Mouse (Mus musculus) testis, postnatal 14 days (tissue): ENCODE data around the gene Shpk.

Experiments used
- DNase-seq: peaks from one replicate; pipeline ENCODE4 v3.0.0; 2021; ENCODE audit warnings: low spot score

The Shpk gene

DNA sequence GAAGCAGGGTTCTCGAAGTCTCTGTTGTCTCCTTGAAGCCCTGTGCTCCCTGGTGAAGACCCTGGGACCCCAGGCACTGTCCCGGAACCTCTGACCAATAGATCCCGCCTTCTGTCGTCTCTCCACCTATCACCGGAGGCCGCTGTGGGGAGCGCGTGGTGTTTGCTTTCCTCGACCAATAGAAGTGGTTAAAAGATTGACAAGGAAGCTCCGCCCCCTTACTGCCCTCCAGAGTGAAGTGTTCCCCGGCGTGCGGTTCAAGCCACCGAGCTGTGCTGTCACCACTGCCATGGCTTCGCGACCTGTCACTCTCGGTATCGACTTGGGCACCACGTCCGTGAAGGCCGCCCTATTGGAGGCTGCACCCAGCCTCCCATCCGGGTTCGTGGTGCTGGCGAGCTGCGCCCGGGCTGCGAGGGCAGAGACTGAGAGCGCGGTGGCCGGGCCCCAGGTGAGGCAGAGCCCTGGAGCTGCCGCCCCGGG lies at the start of gene Shpk:
Gene Shpk, plus strand, starts transcription at position 231 of the 483 bp plus-strand sequence.
- DNase-seq = peak; percentile 94

DNA sequence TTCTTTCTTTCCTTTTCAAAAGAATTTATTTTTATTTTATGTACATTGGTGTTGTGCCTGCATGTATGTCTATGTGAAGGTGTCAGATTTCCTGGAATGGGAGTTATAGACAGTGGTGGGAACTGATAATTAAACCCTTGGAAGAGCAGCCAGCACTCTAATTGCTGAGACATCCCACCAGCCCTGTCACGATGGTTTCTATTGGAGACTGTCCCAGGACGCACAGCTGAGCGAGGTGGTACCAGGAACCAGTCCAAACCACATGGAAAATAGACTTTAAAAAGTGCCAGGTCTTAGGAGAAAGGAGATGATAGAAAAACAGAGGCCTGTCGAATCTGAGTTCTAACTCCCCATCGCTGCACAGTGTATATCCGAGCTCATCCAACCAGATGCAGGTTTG lies 44.2 kb upstream of the Shpk start:
- DNase-seq = no peak

DNA sequence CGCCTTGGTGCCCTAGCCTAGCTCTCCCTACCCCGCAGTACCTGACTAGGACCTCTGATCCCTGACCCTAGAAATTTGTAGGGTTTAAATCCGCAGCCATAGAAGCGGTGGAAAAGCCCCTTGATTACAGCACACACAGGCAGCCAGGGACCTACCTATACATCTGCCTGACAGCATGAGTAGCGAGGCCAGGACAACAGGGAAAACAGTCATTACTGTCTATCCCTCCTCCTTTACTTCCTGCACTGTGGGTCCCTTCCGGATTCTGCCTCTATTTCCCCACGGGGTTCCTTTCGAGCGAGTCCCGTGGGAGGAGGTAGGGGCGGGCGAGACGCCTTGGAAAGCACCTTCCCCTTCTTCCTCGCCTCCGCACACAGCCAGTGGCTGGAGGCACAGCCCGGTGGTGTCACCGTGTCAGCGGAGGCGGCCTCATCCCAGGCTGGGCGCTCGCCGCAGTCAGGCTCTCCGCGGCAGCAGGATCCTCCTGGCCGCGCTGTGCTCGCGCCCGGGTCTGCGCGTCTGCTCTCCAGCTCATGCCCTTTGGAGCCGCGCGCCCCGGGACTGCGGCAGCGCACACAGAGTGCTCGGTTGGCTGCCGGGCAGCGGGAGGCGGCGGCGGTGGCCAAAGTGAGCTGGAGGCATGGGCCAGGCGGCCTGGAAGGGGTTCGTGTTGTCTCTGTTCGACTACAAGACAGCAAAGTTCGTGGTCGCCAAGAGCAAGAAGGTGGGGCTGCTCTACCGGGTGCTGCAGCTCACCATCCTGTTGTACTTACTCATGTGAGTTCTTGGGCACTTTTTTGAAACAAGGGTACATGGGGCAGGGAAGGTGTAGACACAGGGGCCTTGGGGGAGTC lies 39.1 kb upstream of the Shpk start, which contains the start of gene P2rx5:
Gene P2rx5, plus strand, starts transcription at position 465 of the 854 bp plus-strand sequence.
- no peak for DNase-seq

DNA sequence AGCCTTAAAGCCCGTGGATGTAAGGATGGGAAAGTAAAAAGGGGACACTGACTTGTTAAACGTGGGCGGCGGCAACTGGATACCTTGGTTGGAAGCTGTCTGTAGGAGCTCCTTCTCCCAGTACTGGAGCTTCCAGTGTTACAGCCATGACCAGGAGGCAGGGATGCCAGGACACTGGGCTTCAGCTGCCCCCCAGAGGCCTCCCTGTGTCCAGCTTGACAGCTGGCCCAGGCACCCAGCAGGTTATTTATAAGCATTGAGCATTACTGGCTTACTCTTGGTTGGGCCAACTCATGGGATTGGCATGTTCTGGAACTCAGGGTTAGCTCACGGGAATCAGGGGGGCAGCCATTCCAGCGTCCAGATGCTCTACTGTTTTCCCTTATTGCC lies 38.5 kb upstream of the Shpk start:
- DNase-seq = no peak

DNA sequence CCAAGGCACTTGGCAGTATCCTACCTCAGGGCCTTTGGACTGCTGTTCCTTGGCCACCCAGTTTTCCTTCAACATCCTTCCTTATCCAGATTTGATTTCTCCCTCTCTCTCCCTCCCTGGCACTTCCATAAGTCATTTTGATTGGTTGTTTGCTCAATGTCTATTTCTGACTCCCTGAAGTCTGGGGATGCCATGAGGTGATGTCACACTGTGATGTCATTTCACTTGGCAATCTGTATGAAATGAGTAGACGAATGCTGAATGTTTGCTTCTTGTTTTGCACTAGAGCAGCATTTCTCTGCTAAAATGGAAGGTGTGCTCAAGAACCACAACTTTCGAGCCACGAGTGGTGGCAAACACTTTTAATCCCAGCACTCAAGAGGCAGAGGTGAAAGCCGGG lies 37.6 kb upstream of the Shpk start:
- DNase-seq = no peak

DNA sequence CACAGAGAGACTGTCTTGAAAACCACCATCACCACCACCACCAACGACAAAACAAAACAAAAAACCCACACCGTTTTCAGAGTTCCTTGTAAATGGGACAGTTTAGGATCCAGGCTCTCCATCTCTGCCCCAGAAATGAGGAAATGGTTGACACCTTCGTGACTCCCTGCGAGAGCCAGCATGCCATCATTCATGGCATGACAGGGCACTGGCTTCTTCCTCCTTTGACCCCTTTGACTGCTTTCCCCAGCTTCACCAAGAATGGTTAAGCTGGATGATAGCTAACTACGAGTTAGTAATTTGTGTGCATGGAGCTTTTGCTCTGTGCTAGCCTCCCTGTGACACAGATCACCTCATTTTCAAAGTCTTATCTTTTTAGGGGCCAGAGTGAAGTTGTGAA lies 37.0 kb upstream of the Shpk start:
- DNase-seq = no peak

DNA sequence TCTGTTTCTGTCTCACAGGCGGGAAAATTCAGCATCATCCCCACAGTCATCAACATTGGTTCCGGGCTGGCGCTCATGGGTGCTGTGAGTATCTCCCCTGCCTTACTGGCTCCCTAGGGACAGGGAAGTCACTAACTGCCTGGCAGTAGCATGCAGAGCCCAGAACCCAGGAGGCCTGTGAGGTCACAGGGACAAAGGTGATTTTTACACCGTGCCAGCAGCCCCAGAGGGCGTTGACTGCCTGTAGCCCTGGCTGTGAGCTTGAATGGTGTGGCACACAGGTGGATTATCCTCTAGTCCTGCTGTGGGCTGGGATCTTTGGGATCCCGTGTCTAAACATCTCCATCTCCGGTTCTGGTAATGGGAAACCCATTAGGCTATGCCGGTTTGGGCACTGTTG lies 31.2 kb upstream of the Shpk start:
- DNase-seq = no peak

DNA sequence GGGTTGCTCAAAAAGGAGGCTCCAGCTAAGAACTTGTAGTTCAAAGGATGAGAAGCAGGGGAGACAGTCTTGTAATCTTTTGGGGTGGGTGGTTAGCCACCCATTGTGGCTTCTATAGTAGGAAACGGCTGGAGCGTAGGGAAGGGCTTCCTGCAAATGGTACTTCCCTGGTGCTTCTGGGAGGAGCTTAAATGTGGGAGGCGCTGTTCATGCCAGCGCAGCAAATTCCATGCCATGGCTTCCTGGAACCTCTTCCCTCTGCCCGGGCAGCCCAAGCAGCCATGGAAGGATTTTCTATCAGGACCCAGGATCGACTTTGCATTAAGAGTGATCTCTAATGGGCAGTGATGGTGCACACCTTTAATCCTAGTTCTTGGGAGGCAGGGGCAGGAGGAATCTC lies 30.7 kb upstream of the Shpk start:
- no peak for DNase-seq

DNA sequence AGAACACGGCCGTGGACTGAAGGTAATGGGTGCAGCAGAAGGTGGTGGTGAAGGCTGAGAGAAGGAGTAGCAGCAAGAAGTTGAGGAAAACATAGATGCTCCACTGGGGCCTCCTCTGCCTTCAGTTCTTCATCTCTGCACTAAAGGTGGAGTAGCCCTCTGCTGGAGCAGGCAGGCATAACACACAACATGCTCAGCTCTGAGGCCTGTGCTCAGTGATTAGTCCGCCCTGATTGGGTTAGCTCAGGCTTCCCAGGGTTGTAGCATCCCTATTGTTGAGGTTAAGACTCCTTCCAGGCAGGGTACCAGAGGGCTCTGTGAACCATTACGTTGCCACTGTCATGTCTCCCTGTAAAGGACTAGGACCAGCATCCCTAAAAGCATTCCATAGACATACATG lies 30.0 kb upstream of the Shpk start:
- no peak for DNase-seq

DNA sequence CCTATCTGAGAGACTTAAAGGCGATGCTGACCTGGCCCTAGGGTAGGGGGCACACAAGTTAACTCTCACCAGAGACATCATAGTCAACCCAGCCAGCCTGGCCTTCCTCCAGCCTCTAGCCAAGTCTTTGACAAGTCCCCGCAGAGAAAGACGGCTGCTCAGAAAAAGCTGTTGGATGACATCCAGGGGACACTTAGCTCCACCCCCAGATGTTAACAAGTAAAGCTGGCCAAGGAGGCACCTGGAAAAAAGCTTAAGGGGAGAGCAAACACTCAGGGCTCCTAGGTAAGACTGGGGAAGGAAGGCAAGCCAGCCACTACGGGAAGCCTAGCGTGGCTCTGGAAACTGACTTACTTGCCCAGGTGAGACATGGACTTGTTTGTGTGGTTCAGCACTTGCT lies 27.1 kb upstream of the Shpk start:
- DNase-seq = no peak

DNA sequence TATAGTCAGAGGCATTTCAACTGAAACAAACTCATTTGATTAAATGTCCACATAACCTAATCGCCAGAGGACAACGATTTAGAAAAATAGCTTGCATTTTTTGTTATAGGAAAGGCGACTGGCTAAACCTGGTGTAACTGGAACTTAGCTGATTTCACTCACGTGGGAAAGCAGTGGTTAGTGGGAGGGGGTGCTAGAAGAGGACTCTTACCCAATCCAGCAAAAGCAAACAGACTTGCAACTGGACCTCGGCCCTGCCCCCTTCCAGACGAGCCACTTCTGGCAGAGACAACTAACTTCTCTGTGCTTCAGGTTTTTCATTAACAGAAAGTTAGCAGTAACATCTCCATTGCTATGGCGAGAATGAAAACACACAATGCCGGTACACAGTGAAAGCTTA lies 23.6 kb upstream of the Shpk start:
- DNase-seq = no peak

DNA sequence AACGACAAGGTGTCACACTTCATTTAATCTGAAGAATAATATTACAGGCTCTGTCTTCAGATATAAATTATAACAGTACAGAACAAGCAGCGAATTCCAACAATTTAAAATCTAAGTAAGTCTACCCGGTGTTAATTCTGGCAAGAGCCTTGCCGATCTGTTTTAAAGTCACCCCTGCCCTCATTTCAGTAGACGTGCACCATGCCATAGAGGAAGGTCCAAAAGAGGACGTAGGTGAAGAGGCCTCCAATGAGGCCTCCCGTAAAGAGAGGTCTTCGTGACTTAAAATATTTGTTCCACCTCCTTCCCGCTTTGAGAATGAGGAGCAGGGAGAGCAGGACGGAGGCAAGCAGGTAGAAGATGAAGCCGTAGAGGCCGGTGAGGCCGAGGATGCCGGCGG lies 23.1 kb upstream of the Shpk start:
- no peak for DNase-seq

DNA sequence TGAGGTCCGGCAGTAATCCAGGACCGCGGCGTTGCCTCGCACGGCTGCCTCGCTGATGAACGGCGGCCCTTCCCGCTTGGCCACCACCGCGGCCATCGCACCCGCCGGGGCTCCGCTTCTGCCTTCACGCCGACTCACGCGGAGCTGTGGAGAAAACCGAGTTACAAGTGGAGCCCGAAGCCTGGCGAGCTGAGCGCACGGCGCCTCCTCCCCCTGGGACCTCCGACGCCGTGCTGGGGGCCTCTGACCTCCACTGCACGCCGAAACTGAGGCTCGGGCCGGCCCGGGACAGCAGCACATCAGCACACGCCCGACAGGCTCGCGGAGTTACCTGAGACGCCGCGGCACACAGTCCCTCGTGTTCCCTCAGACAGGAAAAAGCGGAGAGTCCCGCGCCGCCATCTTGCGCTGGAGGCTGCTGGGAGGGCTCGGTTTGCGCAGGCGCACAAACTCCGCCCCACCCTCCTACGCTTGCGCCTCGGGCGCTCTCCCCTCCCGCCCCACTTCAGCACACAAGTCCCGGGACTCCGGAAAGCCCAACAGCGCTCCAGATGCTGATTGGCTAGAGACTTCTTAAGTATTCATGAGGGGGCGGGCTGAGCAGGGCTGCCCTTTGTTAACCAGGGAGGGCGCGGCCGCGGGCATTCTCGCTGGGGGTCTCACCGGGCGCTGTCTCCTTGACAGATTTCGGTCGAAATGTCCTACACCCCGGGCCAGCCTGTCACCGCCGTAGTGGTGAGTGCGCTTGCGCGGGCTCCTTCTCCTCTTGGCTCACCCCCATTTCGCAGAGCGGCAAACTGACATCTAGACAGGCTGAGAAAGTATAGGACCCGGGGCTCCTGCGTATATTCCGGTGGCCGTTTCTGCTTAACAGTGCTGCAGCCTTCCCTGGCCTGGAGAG lies 22.4 kb upstream of the Shpk start, which contains the start of the genes Emc6 and Tax1bp3:
Gene Emc6, minus strand, starts transcription at position 430 of the 901 bp plus-strand sequence.
Gene Tax1bp3, plus strand, starts transcription at position 476 of the 901 bp plus-strand sequence.
- peak; percentile 98 for DNase-seq

DNA sequence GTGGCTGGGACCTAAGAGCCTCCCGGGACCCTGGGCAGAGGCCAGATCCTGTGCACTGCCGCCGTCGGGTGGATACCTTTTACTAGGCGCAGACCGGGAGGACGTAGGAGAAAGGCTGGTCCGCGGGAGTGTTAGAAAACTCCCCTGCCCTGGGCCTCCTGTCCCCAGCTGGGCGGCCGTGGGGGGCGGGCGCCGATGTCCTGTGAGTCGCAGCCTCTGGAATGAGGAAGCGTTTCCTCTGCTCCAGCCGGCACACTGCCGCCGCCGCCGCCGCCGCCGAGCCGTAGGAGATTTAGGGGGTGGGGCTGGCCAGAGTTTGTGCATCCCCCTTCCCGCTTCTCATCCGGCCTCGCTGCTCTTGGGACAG lies 21.8 kb upstream of the Shpk start:
- DNase-seq = peak; percentile 72

DNA sequence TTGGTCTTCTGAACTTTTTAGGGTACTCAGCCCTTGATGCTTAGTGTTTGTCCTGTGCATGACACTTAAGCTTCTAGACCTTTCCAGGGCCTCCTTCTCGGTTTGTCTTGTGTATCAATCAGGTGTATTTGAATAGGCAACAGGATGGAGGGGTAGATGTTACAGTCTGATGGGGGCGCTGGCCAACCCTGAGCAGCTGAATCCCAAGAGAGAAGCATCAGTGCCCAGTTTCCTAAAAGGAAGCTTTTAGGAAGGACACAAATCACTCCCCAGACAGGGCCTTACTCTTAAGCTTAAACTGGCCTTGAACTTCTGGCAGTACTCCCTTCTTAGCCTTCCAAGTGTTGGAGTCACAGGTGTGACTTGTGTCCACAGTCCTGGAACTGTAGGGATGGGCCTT lies 21.4 kb upstream of the Shpk start:
- DNase-seq = no peak

DNA sequence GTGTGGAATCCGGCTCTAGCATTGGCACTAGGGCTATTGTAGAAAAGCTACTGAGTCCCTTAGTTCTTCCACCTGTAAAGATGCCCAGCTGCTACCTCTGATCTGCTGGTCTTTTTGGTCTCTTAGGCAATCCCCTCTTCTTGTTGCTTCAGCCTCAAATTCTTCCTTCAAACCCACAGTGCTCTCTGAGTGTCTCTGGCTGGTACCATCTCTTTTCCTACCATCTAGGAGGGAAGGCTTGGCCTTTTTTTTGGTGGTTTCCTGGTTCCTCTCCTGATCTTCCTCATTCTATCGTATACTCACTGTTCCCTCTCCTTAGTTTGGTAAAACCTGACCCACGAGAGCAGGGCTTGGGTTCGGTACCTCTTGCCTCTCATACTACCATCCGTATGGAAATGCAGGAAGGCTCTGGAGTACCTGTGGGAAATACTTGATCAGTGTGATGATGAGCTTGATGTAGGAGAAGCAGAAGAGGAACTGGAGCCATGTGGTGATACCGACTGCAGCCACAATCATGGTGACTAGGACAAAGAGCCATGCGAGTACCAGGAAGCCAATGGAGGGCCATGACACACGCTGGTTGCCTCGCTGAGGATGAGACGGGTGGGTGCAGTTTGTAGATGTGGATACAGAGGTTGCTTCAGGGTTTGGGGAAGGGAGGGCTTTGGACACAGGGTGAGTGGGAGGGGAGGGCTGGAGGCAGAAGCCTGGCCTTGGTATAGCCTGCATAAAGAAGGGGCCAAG lies 13.2 kb upstream of the Shpk start:
- DNase-seq = no peak

DNA sequence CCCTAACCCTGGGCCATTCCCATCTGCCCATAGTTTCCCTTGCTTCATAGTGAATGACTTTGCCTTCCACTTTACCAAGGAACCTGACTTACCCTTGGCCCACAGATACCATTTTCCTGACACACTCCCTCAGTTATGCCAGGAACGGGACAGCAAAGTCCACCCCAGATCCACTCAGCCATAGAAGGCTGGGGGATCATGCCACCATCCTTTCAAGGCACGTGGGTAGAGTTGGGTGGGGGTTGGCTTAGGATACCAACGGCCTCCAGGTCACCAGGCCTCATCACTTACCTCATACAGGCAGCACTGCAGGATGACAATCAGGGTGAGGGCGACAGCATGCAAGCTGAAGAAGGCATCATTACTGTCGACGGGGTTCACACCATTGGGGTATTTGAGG lies 12.0 kb upstream of the Shpk start:
- no peak for DNase-seq

DNA sequence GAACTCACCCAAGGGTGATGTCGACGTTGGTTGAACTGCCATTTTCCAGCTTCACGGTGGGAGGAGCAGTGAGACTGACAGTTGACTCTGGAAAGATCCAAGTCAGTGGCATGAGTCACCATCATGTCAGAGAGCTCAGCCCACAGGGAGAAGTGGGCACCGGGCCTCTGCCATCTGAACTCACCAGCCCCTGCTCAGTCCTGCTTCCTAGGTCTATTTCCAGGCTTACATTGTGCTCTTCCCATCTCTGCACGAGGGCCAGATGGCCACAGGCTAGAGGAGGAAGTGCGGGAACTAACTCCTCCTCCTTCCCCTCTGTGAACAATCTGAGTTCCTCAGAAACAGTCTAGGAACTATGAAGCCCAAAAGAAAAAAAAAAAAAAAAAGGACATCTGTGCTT lies 6.2 kb upstream of the Shpk start:
- no peak for DNase-seq

DNA sequence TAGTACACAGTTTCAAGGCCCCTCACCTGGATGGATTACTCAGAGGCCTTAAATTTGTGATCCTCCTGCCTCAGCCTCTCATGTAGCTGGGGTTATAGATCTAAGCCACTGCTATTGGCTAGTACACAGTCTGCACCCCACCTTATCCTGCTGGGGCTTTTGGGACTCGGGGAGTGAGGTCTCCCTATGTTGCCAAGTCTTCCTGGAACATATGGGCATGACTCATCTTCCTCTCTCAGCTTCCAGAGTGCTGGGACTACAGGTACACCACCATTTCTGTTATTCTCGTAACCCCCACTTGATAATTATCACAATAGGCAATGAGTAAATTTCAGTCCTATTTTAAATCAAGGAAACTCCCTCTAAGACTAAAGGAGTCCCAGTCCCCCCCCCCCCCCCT lies 4.8 kb upstream of the Shpk start:
- DNase-seq = no peak

DNA sequence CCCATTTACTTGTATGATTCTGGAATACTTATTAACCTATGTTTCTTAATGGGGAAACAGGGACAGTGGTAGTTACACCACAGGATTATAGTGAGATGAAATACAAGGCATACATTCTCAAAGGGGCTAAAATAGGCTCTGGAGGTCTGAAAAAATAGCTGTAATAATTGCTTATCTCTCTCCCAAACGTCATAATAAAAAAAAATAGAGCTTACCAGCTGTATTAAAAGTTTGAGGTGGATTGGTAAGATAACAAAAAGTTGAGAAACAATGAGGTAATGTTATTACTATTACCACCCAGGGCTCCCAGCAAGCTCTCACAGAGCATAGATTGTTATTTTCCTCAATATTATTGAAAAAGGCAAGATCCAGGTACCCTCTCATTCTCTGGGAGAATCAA lies 1.1 kb upstream of the Shpk start:
- DNase-seq = no peak

DNA sequence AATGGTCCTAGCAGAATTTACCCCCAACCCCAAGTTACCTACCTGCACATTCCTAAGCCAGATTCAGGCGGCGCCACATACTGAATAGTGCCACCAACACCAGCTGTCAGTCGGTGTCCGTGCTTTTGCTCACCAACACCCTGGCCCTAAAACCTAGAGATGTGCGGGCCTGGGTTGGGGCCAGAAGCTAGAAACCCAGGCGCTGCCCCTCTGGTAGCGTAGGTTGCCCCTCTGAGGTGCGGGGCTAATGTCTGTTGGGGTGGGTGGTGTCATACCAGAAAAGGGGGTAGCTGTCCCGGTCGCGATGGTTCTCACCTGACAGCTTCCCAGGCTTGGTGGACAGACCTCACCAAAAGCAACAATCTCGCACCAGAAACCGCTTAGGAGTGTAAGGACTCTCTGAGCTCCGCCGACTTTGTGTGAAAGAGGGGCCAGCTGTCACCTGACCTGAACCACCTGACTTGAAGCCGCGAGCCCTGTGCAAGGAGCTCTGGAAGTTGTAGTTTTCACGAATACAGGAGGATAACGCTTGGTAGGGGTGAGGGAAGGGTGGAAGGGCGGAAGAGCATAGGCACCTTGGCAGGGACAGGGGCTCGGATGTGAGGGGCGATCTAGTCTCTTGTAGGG lies 544 bp upstream of the Shpk start, which contains the start of gene Ctns:
Gene Ctns, minus strand, starts transcription at position 440 of the 627 bp plus-strand sequence.
- DNase-seq = peak; percentile 84

DNA sequence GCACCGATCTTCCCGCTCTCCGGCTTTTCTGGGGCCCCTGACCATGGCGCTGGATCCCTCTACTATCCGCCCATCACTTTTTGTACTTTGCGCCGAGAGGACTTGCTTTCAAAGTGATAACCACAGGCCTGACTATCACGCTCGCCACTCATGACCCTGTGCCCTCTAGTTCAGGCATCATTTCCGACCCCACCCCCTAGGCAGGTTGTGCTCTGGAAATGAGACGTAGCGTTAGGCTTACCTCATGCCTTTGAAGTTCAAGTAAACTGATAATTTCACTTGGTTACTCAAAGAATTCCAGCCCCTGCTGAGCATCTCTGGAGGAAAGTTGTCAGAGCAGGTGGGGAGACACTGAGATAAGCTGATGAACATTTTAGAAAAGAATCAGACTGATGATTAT lies 619 bp downstream of the Shpk start:
- DNase-seq = no peak
